Mouse (Mus musculus): Measurements from ENCODE around the gene Snai1. TPM values are rescaled to one million over a fixed set of nuclear protein-coding genes. Genes with fewer than 3 reads are reported as not detected.

Gene Snai1
- 1 to 10 TPM; 1.1 to 1.2 TPM for total RNA-seq (2023)

DNA sequence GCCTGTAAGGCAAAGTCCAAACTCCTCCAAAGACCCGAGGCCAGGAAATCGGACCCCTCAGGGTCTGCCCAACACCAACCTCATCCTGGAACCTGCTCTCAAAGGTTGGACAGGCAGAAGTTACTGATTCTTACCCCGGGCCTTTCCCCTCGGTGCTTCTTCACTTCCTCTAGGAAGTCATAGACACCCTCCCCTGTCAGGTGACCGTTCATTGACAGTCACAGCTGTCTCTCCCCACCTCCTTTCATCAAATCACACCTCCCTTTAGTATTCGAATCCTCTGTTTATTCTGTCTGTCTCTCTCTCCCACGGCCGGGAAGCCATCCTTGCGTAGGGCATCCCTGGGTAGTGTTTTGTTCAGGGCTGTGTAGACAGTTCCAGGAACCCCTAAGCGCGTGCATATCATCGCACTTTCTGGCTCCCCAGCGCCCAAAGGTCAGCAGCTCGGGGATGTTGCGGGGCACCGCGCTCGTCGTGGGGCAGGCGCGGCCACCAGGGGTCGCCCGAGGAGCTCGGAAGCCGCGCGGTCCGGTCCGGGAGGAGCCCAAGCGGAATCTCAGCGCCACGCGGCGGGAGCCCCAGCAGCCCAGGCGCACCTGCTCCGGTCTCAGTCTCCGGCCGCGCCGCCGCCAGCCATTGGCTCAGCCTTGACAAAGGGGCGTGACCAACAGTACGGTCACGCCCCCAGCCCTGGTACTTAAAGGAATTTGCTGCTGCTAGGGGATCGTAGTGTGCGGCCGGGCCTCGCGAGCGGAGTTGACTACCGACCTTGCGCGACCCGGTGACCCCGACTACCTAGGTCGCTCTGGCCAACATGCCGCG, at the start of gene Snai1:
Snai1 (plus strand) TSS at position 720 of the 822 bp plus-strand sequence.

DNA sequence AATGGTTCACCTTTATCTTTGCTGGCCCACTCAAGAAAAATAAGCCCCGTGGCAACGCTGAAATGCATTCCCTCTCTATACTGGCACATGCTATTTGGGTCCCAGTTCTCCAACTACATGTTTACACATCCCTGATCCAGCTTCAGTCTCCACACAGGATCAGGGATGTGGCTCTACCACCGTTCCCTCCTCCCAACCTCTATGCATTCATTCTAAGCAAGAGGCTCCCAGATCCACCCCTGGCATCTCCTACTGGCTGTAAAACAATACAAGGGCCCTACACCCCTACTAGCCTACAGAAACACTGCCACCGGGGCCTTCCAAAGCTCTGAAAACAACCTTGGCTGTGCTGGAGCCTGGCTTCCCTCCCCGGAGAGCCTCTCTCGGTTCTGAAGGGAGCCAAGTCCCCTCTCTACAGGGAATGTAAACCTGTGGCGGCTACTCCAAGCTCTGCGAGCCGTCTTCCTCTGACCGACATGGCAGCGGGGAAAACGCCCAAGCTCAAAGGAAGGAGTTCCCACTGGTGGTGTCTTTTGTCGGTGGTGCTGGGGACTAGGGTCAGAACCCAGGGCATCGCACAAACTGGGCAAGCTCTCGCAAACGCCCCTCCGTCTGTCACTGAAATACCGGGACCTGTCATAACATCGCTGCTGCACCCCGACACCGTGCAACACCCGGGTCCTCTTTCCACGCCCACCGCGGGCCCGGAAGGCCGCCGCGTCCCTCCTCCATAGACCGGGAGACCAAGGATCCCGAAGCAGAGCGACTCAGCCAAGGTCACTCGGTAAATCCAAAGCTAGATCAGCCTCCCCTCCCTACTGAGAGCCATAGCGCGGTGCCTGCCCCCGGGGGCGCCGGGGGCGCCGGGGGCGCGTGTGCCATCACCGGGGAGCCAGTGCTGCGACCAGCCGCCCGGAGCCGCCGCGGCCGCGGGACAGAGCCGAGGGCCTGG, 46.0 kb upstream of the Snai1 start, which contains the start of gene Rnf114:
Rnf114 (plus strand) TSS at position 889 of the 952 bp plus-strand sequence.

DNA sequence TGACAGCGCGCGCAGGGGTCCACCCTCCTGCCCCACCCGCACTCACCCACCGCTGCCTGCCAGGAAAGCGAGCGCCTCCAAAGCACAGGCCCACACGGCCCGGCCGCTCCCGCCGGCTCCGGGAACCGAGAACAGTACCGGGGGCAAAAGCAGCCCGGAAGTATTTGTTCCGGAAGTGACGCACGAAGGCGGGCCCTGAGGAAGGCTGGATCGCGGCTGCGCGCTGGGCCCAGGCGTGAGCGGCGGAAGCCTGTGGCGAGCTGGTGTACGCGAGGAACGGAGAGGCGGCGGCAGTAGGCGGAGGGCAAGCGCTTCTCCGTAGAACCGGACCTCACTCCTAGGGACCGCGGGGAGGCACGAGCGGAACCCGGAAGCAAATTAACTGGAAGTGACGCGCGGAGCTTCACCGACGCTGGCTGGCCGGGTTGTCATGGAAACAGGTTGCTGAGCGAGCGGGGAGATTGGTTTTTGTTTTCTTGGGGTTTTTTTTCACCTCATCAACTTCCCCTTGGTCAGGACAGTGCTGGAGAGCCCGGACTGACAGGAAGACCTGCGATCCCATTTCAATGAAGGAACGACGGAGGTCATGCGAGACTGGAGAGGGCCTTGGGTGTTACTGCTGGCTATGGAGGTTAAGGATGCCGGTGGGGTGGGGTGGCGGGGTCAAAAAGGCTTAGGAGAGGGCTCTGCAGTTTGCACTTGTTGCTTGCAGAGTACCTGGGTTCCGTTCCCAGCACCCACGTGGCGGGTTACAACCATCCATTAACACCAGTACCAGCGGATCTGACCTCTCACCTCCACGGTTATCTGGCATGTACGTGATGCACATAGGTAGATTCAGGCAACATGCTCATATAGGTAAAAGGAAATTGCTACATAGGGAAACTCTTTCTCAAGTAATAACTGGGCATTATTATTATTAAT, 45.0 kb upstream of the Snai1 start, which contains the start of gene Spata2:
Spata2 (minus strand) TSS at position 175 of the 924 bp plus-strand sequence.

Other genes with a start within 250 kb of the Snai1 start
- 10 to 100 TPM; 23.8 to 33.6 TPM for gene B4galt5, start 189.0 kb upstream of the Snai1 start, total RNA-seq (2023)
- gene Slc9a8, start 116.5 kb upstream of the Snai1 start, total RNA-seq (2023) = 10 to 100 TPM; 34.1 to 36.3 TPM
- 10 to 100 TPM; 50.5 to 55.6 TPM for gene Rnf114, start 45.5 kb upstream of the Snai1 start, total RNA-seq (2023)
- gene Spata2, start 45.3 kb upstream of the Snai1 start, total RNA-seq (2023) = 10 to 100 TPM; 23.4 to 31.2 TPM
- 10 to 100 TPM; 83.0 to 92.3 TPM for gene Ube2v1, start 93.9 kb downstream of the Snai1 start, total RNA-seq (2023)
- gene Gm20431, start 123.3 kb downstream of the Snai1 start, total RNA-seq (2023) = 10 to 100 TPM; 10.9 to 14.4 TPM
- 100 to 1,000 TPM; 360 to 428 TPM for gene Cebpb, start 150.7 kb downstream of the Snai1 start, total RNA-seq (2023)
- 100 to 1,000 TPM; 103 to 105 TPM for gene Tmem189, start 151.6 kb downstream of the Snai1 start, total RNA-seq (2023)

Measured in neutrophil, adult 83 days (primary cell).